Mouse (Mus musculus) testis, postnatal 14 days (tissue): ENCODE measurements around the gene Olfr531.

Source experiments
- DNase-seq: peaks from one replicate; pipeline ENCODE4 v3.0.0; 2021; ENCODE audit warnings: low spot score

Gene Olfr531

DNA sequence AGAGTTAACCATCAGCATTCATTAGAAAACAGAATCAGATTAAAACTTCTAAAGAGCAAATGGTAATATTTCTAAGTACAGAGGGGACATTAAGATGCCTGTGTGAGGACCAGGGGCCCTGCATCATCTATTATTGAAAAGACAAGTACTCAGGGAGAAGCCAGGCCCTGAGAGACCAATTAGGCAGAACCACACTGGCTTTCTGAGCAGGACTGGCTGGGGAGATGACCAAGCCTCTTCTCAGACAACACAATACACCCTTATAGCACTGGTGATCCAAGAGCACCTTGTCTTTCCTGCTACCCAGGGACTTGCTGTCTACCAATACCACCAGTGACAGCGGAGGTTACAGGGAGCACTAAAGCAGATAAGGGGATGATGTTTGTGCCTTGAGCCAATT, at the start of gene Olfr531:
Olfr531 (minus strand) TSS at position 101 of the 400 bp plus-strand sequence.
- DNase-seq: no peak

DNA sequence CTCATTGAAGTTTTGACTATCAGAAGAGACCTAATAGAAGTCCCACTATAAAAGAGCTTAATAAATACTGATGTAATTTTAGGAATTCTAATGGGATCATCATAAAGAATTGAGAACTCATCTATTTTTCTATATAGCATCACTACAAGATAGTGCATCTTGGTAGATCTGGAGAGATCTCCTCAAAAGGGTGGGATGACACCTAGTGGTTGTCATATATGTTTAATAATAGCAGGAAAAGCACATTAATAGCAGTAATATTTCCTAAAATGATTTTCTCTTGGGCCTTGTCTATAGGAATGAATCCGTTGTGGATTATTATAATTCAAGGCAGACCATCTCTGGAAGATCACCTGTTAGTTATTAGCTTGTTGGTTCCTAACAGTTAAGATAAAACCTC, 40.4 kb upstream of the Olfr531 start:
- DNase-seq: no peak

DNA sequence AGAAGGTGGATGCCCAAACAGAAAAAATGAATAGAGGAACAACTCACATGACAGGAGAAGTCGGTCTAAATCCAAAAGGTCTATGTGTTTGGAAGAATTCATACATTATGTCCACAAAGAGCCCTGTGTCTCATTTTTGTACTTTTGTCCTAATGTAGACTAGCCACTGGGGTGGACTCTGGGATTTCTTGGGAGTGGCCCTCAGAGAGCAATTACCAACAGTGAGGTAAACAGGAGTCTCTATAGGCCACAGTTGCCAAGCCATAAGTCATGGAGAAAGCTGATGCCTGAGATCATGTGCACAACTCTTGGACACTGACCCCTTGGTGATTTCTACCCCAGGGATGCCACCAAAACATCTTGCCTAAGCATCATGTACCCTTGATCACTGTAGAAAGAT, 18.8 kb upstream of the Olfr531 start, which contains the start of gene Olfr532:
Olfr532 (minus strand) TSS at position 101 of the 400 bp plus-strand sequence.
- no peak for DNase-seq

GRCm38 (mm10) chr7:140376911-140377310, 25.8 kb downstream of the Olfr531 start:
- no peak for DNase-seq

DNA sequence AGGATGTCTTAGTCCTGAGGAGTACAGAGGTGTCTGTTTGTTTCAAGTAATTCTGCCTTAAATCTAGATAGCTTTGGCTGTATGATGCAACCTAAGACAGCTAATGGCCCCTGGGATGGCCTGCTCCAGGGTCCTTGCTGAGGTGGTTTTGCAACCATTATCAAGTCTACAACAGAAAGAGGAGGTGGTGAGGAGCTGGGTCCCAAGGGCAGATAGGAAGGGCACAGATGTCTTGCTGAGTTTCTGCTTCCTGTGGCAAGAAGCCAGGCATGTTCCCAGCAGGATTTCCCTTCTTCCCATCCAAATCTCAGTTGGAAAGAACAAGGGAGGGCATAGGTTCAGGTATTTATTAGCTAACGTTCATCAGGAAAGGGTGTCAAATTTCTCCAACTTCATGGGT, 26.5 kb downstream of the Olfr531 start, which contains the start of gene Olfr530:
Olfr530 (minus strand) TSS at position 101 of the 400 bp plus-strand sequence.
- DNase-seq: no peak

- no peak for DNase-seq
Measured at GRCm38 (mm10) chr7:140374300-140374699, 28.4 kb downstream of the Olfr531 start.

GRCm38 (mm10) chr7:140361571-140361970, 41.1 kb downstream of the Olfr531 start, which contains the start of gene Olfr60:
TSS of gene Olfr60 (minus strand) at chr7:140361671.
- DNase-seq: no peak
